Mouse (Mus musculus) kidney, postnatal 36 days (tissue): ENCODE data around the gene Dffb.

Source experiments
- DNase-seq, 2 experiments: peaks; one replicate each; pipeline ENCODE4 v3.0.0; 2021 to 2022; ENCODE audit warnings: mixed read lengths in 2 of 2

The Dffb gene

DNA sequence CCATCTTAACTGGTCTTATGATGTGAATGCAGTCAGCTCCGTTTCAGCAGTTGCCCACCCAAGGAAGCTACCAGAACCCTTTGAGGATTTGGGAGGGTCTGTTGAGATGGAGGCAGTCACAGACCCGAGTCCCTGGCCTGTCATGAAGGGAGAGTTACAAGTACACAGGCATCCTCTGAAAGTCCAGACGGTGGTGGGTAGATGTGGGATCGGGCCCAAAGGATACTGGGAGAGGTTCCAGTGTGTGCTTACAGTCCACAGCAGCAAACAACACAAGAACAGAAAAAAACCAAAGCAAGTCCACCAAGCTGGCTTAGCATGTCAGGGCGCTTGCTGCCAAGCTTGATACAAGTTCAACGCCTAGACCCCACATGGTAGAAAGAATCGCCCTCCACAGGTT lies 12.3 kb downstream of the Dffb start:
- no peak for DNase-seq

DNA sequence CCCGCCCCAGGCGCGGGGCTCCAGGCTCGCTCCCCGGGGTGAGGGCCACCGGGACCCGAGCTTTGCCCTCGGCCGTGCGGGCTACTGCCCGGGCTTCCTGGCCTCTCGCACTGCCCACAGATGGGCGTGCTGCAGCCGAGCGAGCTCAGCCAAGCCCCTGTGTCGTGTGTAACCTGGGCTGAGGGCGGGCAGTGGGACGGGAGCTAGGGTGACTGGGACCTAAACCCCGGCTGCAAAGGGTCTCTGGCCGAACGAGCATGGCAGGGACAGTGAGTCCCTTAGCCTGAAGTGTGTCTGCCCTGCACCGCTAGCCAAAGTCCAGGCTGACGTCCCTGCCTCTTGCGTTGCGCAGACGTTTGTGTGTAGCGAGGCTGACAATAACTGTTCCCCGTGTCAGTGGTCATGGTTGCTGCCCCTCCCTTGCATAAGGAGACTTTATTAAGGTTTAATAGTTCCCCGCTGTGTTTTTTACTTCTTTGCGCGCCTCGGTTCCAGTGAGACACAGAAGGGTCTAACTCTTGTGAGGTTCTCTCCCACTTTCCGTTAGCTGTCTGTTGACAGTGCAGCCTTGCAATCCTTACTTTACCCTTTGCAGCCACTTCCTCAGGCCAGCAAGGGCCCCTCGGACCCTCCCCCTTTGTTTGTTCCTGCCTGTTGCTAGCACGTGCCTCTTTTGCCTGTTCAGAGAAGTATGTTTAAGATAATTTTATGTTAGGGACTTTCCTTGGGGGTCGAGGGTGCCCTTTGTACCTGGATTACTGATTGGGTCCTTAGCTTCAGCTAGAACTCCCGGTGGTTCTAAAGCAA lies 17.3 kb downstream of the Dffb start:
- peak; percentile 34 to 62 for DNase-seq

GRCm38 (mm10) chr4:153956569-153957405 lies 18.1 kb downstream of the Dffb start, which contains the start of gene A430005L14Rik:
Gene A430005L14Rik, plus strand, starts transcription at chr4:153957237.
- DNase-seq: peak; percentile 97 to 98

DNA sequence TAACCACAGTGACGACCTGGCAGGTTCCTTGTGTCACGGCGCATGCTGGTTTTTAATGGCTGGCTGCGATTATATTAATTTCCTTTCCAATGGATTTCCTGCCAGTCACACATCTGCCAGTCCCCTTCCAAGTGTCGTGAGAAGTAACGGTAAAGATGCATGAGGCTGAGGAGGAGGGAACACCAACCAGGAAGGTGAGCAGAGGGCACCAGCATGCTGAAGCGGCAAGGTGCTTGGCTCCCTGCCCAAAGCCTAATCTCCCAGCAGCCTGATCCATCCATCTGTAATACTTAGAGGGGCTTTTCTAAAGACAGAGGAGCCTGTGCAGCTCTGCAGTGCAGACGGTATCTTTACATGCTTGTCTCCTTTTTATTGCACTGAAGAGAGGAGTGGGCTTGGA lies 19.3 kb downstream of the Dffb start:
- DNase-seq: peak in 1 of 2 experiments; percentile 16

GRCm38 (mm10) chr4:153951692-153952091 lies 23.2 kb downstream of the Dffb start:
- no peak for DNase-seq

GRCm38 (mm10) chr4:153951150-153951549 lies 23.8 kb downstream of the Dffb start:
- DNase-seq: no peak

DNA sequence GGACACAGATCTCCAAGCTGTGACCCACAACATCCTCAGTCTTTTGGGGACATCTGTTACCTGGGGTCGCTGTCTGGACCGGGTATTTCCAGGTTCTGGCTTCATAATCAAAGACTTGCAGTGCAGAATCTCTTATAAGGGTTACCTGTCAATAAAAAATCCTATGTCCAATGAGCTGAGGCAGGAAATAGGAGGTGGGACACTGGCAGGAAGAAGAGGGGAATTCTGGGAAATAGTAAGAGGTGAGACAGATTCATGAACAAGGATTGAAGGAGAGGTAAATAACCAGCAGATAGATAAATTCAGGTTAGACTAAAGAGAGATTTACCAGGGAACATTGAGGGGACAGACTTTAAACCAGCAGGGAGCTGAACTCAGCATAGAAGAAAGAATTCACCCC lies 24.6 kb downstream of the Dffb start:
- DNase-seq: no peak

DNA sequence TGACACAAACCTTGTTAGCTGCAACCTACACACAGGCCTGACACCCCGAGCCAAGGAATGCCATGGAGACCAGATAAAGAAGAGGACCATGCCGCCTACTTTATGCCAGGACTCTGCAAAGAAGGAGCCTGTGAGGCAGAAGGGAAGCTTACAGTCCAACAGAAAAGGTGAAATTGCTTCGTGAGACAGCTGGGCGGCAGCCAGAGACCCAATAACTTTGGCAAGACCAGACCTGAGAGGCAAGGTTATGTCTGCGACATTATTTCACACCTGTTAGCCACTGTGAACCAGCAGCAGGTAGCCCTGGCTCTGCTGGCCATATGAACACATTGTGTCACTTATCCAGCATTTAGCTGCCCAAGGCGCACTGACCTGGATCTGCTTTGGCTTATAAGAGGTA lies 29.2 kb downstream of the Dffb start:
- DNase-seq: no peak

- no peak for DNase-seq
These were observed 30.7 kb downstream of the Dffb start for GRCm38 (mm10) chr4:153944261-153944660.

DNA sequence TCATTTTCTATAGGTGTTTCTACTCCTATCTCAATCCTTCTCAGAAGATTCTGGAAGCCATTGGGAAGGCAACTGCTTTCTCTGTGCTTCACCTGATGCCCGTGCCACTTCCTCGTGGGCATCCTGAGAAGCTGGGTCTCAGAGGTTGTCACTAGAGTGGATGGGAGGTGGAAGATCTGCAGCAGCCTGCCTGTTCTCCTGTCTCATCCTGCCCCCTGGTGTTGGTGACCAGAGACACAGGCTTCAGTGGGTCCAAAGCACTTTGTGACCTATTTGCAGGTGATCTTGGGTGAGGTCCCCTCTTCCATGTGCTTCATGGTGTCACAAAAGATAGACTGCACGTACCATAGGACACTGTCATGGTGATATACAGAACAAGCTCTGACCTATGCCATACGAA lies 31.7 kb downstream of the Dffb start:
- peak in 1 of 2 experiments; percentile 65 for DNase-seq

GRCm38 (mm10) chr4:153929921-153930320 lies 45.0 kb downstream of the Dffb start:
- DNase-seq: no peak

DNA sequence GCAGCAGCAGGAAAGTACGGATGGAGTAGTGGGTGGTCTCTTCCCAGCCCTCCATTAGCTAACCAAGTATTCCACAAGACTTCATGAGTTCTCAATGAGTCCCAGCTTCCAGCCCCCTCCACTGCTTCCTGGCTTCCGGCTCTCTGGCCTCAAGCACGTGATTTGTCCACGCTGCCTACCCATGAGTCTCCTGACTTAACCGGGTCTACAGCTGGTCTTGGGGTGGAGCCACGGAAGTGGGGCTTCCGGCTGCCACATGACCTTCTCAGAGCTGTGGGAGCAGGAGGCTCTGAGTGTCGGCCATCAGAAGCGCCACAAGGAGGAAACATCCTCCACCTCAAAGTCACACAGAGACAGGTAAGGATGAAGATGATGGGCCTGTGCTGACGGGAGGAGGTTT lies 45.5 kb downstream of the Dffb start:
- DNase-seq: no peak

GRCm38 (mm10) chr4:153928772-153929299 lies 46.1 kb downstream of the Dffb start:
- DNase-seq: no peak

- DNase-seq: peak; percentile 1 to 29
These were observed 52.8 kb downstream of the Dffb start for GRCm38 (mm10) chr4:153922090-153922489.

DNA sequence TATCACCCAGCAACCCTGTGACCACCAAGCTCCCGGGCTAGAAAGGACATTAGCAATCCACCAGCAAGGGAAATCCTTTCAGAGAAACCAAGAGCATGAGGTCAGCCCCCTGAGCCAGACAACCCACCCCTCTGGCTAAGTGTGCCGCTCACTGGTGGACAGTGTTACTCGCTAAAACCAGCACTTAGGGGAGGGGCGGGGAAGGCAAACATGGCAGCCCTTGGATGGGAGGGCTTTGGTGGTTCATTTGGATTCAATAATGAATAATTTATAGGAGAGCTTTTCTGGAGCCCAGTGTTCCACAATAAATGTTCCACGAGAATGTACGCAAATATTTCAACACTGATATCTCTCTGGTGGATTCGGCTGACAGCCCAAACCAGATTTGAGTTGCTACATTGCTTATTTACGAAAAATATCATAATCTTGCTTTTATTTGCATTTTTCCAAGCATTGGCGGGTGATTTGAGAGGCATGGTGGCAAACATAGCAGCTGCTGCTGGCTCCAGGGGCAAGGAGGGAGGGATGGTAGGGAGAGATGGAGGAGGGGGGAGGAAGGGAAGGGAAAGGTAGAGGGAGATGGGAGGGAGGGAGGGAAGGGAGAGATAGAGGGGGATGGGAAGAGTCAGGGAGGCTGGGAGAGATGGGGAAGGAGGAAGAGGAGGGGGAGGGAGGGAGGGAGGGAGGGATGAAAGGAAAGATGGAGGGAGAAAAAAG lies 54.3 kb downstream of the Dffb start:
- DNase-seq: no peak

DNA sequence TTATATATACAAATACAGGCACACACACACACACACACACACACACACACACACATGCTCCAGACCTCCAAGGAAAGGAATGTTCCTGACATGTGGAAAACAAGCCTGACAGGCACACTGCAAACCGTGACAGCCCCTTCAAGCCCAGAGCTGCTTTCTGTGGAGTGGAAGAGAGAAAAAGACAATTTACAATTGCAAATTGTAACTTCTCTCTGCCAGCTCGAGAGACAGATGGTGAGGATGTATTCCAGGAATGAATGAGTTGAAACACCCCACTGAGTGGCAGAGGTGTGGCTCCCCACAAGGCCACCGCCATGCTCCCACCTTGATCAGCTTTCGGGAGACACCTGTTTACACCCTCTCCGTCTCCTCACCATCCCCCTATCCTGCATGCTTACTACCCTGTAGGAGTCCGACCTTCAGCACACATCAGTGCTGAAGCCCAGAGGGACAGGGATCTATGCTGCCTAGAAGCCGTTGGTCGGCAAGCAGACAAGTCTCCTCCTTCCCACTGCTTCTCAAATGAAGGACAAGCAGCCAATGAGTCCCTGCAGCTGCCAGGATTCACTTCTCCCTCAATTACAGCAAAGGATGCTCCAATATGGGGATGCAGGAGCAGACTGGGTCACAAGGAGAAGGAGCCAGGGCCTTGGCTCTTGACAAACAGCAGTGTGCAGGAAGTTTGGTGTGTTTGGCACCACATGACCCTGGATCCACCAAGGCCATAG lies 57.0 kb downstream of the Dffb start:
- no peak for DNase-seq
